12 mouse cellular contexts compared by ENCODE assay signal in the genomic region with DNA sequence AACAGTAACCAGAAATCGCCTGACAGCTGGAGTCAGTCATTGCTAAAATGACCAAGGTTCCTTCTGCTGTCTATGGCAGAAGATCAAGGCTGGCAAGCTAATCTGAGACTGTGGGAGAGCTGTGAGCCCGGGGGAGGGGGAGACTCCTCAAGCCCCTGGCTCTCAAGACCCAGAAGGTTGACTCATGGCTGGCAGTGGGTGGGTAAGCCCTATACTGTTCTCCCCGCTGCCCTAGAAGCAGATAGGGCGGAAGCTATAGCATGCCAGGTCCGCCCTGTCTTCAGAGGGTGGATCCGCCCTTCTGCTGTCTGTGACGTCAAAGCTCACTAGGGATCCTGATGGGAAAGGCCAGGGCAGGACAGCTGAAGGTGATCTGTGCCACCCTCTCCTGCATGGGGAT. TPM values are rescaled to one million over a fixed set of nuclear protein-coding genes. Genes with fewer than 3 reads are reported as not detected.
DNase-seq lines count a peak whose midpoint lies in the region; ATAC-seq lines count a peak whose summit lies in the region.
"Had no signal": no experiment of that assay in that cellular context is flagged by ENCODE, and none has a peak within 500 bp of the region (broad histone marks: within the 10 kb centered on the region; RNA-seq: fewer than 3 reads in every experiment).

No protein-coding gene starts in this region.

- WGBS in midbrain, embryonic 11.5 days = 27% methylated on average over 7 of the region's 7 CpGs
- WGBS in midbrain, embryonic 10.5 days = 38% methylated on average over 7 of the region's 7 CpGs
- 20% methylated on average over 7 of the region's 7 CpGs for WGBS in forebrain, embryonic 10.5 days
- WGBS in midbrain, embryonic 13.5 days = 26% methylated on average over 7 of the region's 7 CpGs

- peaks cover 11% of the 10 kb centered on the region for H3K4me1 ChIP-seq in midbrain, embryonic 11.5 days (ENCODE audit: control insufficient read depth, insufficient read depth, low read length)
- peaks cover 49% of the 10 kb centered on the region for H3K4me1 ChIP-seq in midbrain, embryonic 10.5 days
- peaks cover 69% of the 10 kb centered on the region for H3K4me1 ChIP-seq in forebrain, embryonic 10.5 days
- H3K4me1 ChIP-seq in midbrain, embryonic 13.5 days (replicated peaks) = peaks cover 51% of the 10 kb centered on the region

- H3K9ac ChIP-seq in midbrain, embryonic 11.5 days (ENCODE audit: low read length) = no peak overlapping the region
- H3K9ac ChIP-seq in midbrain, embryonic 13.5 days (replicated peaks) = peak overlapping the region; percentile 33; the same call in 1 of the 2 replicates
- H3K9ac ChIP-seq: neural tube, embryonic 13.5 days had no signal

- no peak overlapping the region for H3K4me2 ChIP-seq in midbrain, embryonic 11.5 days
- H3K4me2 ChIP-seq in midbrain, embryonic 13.5 days (replicated peaks) = no peak overlapping the region
- H3K4me2 ChIP-seq: neural tube, embryonic 13.5 days had no signal

- peak; percentile 85 for DNase-seq in heart, adult 11 months
- DNase-seq in heart, postnatal 4 days = no peak
- peak; percentile 84 for DNase-seq in midbrain, embryonic 11.5 days (ENCODE audit: low spot score, missing footprints)
- DNase-seq in midbrain, embryonic 10.5 days (ENCODE audit: low spot score) = no peak
- no peak for DNase-seq in forebrain, embryonic 10.5 days (ENCODE audit: extremely low spot score, low spot score)
- no peak for DNase-seq in embryo, embryonic 11 days
- DNase-seq: thymus, adult 2 months had no signal

- no peak for ATAC-seq in midbrain, embryonic 11.5 days (ENCODE audit: low FRiP score)
- peak; percentile 62; the same call in 1 of the 2 replicates for ATAC-seq in midbrain, embryonic 13.5 days
- ATAC-seq in erythroid progenitor cell, adult 5-6 weeks (replicated peaks; ENCODE audit: low FRiP score, poor library complexity, severe bottlenecking) = no peak
- ATAC-seq: activated CD4-positive, CD25-positive, alpha-beta regulatory T cell, adult 4 months had no signal

- no peak overlapping the region for H3K4me3 ChIP-seq in midbrain, embryonic 11.5 days (ENCODE audit: low read depth, low read length)
- H3K4me3 ChIP-seq in midbrain, embryonic 10.5 days = no peak overlapping the region; the same call in 1 of the 2 replicates
- H3K4me3 ChIP-seq in forebrain, embryonic 10.5 days = peak overlapping the region; percentile 30
- H3K4me3 ChIP-seq in midbrain, embryonic 13.5 days (replicated peaks) = no peak overlapping the region
- H3K4me3 ChIP-seq: heart, embryonic 10.5 days; neural tube, embryonic 13.5 days had no signal

- H3K36me3 ChIP-seq in midbrain, embryonic 11.5 days (ENCODE audit: control insufficient read depth, insufficient read depth, low read length) = no peaks in the 10 kb centered on the region
- no peaks in the 10 kb centered on the region for H3K36me3 ChIP-seq in midbrain, embryonic 10.5 days
- no peaks in the 10 kb centered on the region for H3K36me3 ChIP-seq in forebrain, embryonic 10.5 days (replicated peaks)
- H3K36me3 ChIP-seq in midbrain, embryonic 13.5 days = no peaks in the 10 kb centered on the region
- H3K36me3 ChIP-seq: heart, embryonic 10.5 days; neural tube, embryonic 13.5 days had no signal

- H3K27me3 ChIP-seq in midbrain, embryonic 11.5 days (ENCODE audit: control insufficient read depth, insufficient read depth, low read length) = peaks cover 3% of the 10 kb centered on the region; the same call in 1 of the 2 replicates
- peaks cover 85% of the 10 kb centered on the region for H3K27me3 ChIP-seq in midbrain, embryonic 10.5 days (ENCODE audit: low read depth, poor library complexity, severe bottlenecking)
- peaks cover 75% of the 10 kb centered on the region for H3K27me3 ChIP-seq in forebrain, embryonic 10.5 days (ENCODE audit: poor library complexity, severe bottlenecking)
- peaks cover 46% of the 10 kb centered on the region for H3K27me3 ChIP-seq in midbrain, embryonic 13.5 days
- H3K27me3 ChIP-seq: neural tube, embryonic 13.5 days had no signal

- H3K27ac ChIP-seq in midbrain, embryonic 11.5 days (ENCODE audit: low read depth, low read length) = no peak overlapping the region
- H3K27ac ChIP-seq in midbrain, embryonic 10.5 days (replicated peaks) = no peak overlapping the region
- H3K27ac ChIP-seq in forebrain, embryonic 10.5 days = peak overlapping the region; percentile 82
- H3K27ac ChIP-seq in midbrain, embryonic 13.5 days = 0 out of 2 replicates have a peak overlapping the region, but pooled peaks have one; percentile 10
- H3K27ac ChIP-seq: heart, embryonic 10.5 days; neural tube, embryonic 13.5 days had no signal

- no peaks in the 10 kb centered on the region for H3K9me3 ChIP-seq in midbrain, embryonic 11.5 days (ENCODE audit: control insufficient read depth, low read length)
- H3K9me3 ChIP-seq in midbrain, embryonic 10.5 days (replicated peaks) = no peaks in the 10 kb centered on the region
- H3K9me3 ChIP-seq in forebrain, embryonic 10.5 days = no peaks in the 10 kb centered on the region
- H3K9me3 ChIP-seq in midbrain, embryonic 13.5 days = no peaks in the 10 kb centered on the region
- H3K9me3 ChIP-seq: heart, embryonic 10.5 days; neural tube, embryonic 13.5 days had no signal

RNA-seq across cellular contexts. Expression of a gene that starts 30.4 kb away (rescaled TPM):
- total RNA-seq in heart, postnatal 4 days (2021) = under 1 TPM; 0.21 to 0.45 TPM
- 0.04 and 0.14 TPM in 2 replicates for polyA plus RNA-seq in midbrain, embryonic 11.5 days (2014; fragmentation: Nextera tagmentation; extraction: Ambion mirVana)
- 0.10 and 0.24 TPM in 2 replicates for polyA plus RNA-seq in midbrain, embryonic 10.5 days (2016; fragmentation: Nextera tagmentation; extraction: Ambion mirVana)
- not detected in 2 replicates for polyA plus RNA-seq in forebrain, embryonic 10.5 days (2016; fragmentation: Nextera tagmentation; extraction: Ambion mirVana)
- 1.2 and 1.3 TPM in 2 replicates for polyA plus RNA-seq in midbrain, embryonic 13.5 days (2015; fragmentation: Nextera tagmentation; extraction: Ambion mirVana)
- not detected in 2 replicates for total RNA-seq in erythroid progenitor cell, adult 5-6 weeks (2015; ENCODE audit: low replicate concordance)
- total RNA-seq in erythroid progenitor cell, adult 5-6 weeks (2017; ENCODE audit: low replicate concordance) = not detected in 2 replicates
- polyA plus RNA-seq: activated CD4-positive, CD25-positive, alpha-beta regulatory T cell, adult 4 months had no signal

RNA-seq across cellular contexts. Expression of a gene that starts 51.0 kb away (rescaled TPM):
- 10 to 100 TPM; 26.1 to 27.0 TPM for total RNA-seq in heart, postnatal 4 days (2021)
- 42.1 and 45.9 TPM in 2 replicates for polyA plus RNA-seq in midbrain, embryonic 11.5 days (2014; fragmentation: Nextera tagmentation; extraction: Ambion mirVana)
- polyA plus RNA-seq in midbrain, embryonic 10.5 days (2016; fragmentation: Nextera tagmentation; extraction: Ambion mirVana) = 39.7 and 41.2 TPM in 2 replicates
- 41.1 and 44.3 TPM in 2 replicates for polyA plus RNA-seq in forebrain, embryonic 10.5 days (2016; fragmentation: Nextera tagmentation; extraction: Ambion mirVana)
- 49.2 and 51.9 TPM in 2 replicates for polyA plus RNA-seq in midbrain, embryonic 13.5 days (2015; fragmentation: Nextera tagmentation; extraction: Ambion mirVana)
- 13.4 and 16.9 TPM in 2 replicates for total RNA-seq in erythroid progenitor cell, adult 5-6 weeks (2015; ENCODE audit: low replicate concordance)
- 12.1 and 14.3 TPM in 2 replicates for total RNA-seq in erythroid progenitor cell, adult 5-6 weeks (2017; ENCODE audit: low replicate concordance)

RNA-seq across cellular contexts. Expression of a gene that starts 58.9 kb away (rescaled TPM):
- total RNA-seq in heart, postnatal 4 days (2021) = 10 to 100 TPM; 49.6 to 51.8 TPM
- polyA plus RNA-seq in midbrain, embryonic 11.5 days (2014; fragmentation: Nextera tagmentation; extraction: Ambion mirVana) = 101 and 104 TPM in 2 replicates
- 104 and 107 TPM in 2 replicates for polyA plus RNA-seq in midbrain, embryonic 10.5 days (2016; fragmentation: Nextera tagmentation; extraction: Ambion mirVana)
- polyA plus RNA-seq in forebrain, embryonic 10.5 days (2016; fragmentation: Nextera tagmentation; extraction: Ambion mirVana) = 103 and 104 TPM in 2 replicates
- polyA plus RNA-seq in midbrain, embryonic 13.5 days (2015; fragmentation: Nextera tagmentation; extraction: Ambion mirVana) = 89.5 and 95.8 TPM in 2 replicates
- total RNA-seq in erythroid progenitor cell, adult 5-6 weeks (2015; ENCODE audit: low replicate concordance) = 31.7 and 33.1 TPM in 2 replicates
- total RNA-seq in erythroid progenitor cell, adult 5-6 weeks (2017; ENCODE audit: low replicate concordance) = 25.0 and 55.8 TPM in 2 replicates

Comparison
In these comparisons a context has a peak if more than half of its experiments do, and no peak if none do; other contexts are left out.
1. DNase-seq: peak in heart, adult 11 months (single experiment) and midbrain, embryonic 11.5 days (single experiment); none in heart, postnatal 4 days (single experiment), midbrain, embryonic 10.5 days (single experiment), forebrain, embryonic 10.5 days (single experiment) and embryo, embryonic 11 days (single experiment).
2. H3K27ac ChIP-seq: peak in forebrain, embryonic 10.5 days (single experiment) and midbrain, embryonic 13.5 days (single experiment); none in midbrain, embryonic 11.5 days (single experiment) and midbrain, embryonic 10.5 days (single experiment).